Mouse (Mus musculus): ENCODE results near the gene Myl6b.

Gene Myl6b

GRCm38 (mm10) chr10:128498590-128498989, at the start of gene Myl6b:
Myl6b (minus strand) TSS chr10:128498685.
- peak; percentile 97 for DNase-seq

- peak; percentile 95 for DNase-seq
Measured at GRCm38 (mm10) chr10:128547361-128548032, 49.0 kb upstream of the Myl6b start, which contains the start of gene Zc3h10. Zc3h10 (minus strand) TSS chr10:128547774.

GRCm38 (mm10) chr10:128546787-128547186, 48.3 kb upstream of the Myl6b start:
- no peak for DNase-seq

- DNase-seq = no peak
Measured at GRCm38 (mm10) chr10:128546361-128546760, 47.9 kb upstream of the Myl6b start.

- no peak for DNase-seq
Measured at GRCm38 (mm10) chr10:128545570-128545898, 47.0 kb upstream of the Myl6b start.

GRCm38 (mm10) chr10:128544674-128545569, 46.4 kb upstream of the Myl6b start:
- DNase-seq = peak; percentile 22

- DNase-seq = no peak
Measured at GRCm38 (mm10) chr10:128544151-128544657, 45.7 kb upstream of the Myl6b start.

GRCm38 (mm10) chr10:128543100-128543499, 44.6 kb upstream of the Myl6b start:
- DNase-seq = no peak

GRCm38 (mm10) chr10:128538340-128538870, 39.9 kb upstream of the Myl6b start:
- no peak for DNase-seq

- peak; percentile 91 for DNase-seq
Measured at GRCm38 (mm10) chr10:128536266-128536940, 37.9 kb upstream of the Myl6b start.

GRCm38 (mm10) chr10:128535624-128536265, 37.3 kb upstream of the Myl6b start:
- DNase-seq = no peak

- no peak for DNase-seq
Measured at GRCm38 (mm10) chr10:128535206-128535605, 36.7 kb upstream of the Myl6b start.

- DNase-seq = peak; percentile 34
Measured at GRCm38 (mm10) chr10:128526366-128527356, 28.2 kb upstream of the Myl6b start.

- DNase-seq = peak; percentile 95
Measured at GRCm38 (mm10) chr10:128525671-128526308, 27.3 kb upstream of the Myl6b start, which contains the start of gene Esyt1. Esyt1 (minus strand) TSS chr10:128525871.

GRCm38 (mm10) chr10:128524732-128525662, 26.5 kb upstream of the Myl6b start:
- DNase-seq = peak; percentile 78

GRCm38 (mm10) chr10:128524111-128524731, 25.7 kb upstream of the Myl6b start:
- DNase-seq = no peak

GRCm38 (mm10) chr10:128522351-128522750, 23.9 kb upstream of the Myl6b start:
- no peak for DNase-seq

- no peak for DNase-seq
Measured at GRCm38 (mm10) chr10:128520591-128520990, 22.1 kb upstream of the Myl6b start.

- peak; percentile 67 for DNase-seq
Measured at GRCm38 (mm10) chr10:128518833-128519232, 20.3 kb upstream of the Myl6b start.
